Mouse (Mus musculus) adrenal gland, postnatal 14 days (tissue): ENCODE data around the gene Gli3. TPM values are rescaled to one million over a fixed set of nuclear protein-coding genes. Genes with fewer than 3 reads are reported as not detected.
A peak's percentile ranks its signal among the peaks of the same experiment; 100 is the strongest.

Experiments
- DNase-seq: peaks from one replicate; pipeline ENCODE4 v3.0.0; 2021; ENCODE audit warnings: mixed read lengths
- long read RNA-seq, 2 experiments: library from polyadenylated mRNA; stranded (forward); transcript quantifications; one replicate each; pipeline ENCODE4 v2.0.0; 2021
- total RNA-seq: library from RNA; stranded (reverse); gene quantifications from 2 replicates; pipeline ENCODE4 v1.2.3, GENCODE M21; 2021

Gli3 gene
- total RNA-seq = 9.5 and 9.6 TPM in 2 replicates
- long read RNA-seq, experiment 1, partial matches to known transcripts = 0 of 2 reads
- long read RNA-seq, experiment 1, other reads (novel, unspliced or antisense) = 2 of 2 reads
- long read RNA-seq, experiment 2 = 0 reads

DNA sequence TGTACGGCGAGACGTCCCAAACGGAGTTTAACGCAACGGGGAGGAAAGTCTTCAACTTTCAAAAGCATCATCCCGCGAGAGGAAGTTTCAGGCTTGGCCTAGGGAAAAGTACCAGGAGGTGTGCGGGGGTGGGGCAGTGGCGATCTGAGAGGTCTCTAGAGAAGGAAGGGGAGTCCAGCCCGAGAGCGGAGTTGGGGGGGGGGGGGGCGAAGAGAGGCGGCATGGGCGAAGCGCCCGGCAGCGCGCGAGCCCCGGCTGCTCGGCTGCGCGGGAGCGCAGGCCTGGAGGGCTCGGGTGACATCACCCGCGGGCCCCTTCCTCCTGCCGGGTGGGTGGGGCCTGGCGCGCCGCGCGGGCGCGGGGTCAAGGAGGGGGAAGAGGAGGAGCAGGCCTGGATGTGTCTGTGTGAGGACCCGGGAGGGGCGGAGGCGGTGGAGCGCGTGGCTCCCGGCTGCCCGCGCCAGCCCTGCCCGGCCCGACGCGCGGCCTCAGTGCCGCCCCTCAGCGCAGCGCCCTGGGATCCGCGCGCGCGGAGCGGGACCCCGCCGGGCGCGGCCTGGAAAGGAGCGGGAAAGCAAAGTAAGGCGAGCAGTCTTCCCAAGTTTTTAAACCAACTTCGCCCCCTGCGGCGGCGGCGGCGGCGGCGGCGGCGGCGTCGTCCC, at the start of gene Gli3:
TSS of gene Gli3 (plus strand) at position 406 of the 662 bp plus-strand sequence.
- peak; percentile 91 for DNase-seq

DNA sequence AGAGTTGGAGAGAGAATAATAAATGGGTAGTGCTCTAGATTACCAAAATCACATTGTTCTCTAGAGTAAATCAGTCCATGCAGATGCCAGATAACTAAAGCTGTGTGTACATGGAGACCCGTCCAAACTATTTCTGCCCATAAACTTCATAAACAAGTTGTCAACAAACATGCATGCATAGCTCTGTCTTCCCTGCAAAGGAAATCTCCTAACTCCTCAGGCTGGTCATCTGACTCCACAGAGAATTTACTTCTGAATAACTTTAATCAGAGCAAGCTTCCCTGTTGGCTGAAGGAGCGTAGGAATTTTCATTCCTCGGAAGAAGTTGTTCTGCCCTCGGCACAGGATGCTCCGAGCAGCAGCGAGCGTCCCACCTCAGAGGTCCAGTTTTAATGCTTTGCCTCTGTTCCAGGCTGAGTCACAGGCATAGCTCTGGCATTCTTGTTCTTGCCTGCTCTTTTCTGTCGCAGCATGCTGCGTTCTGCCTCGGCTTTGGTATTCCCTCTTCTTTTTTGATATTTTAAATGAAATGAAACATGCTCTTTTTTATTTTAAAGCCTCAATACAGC, 41.8 kb upstream of the Gli3 start:
- no peak for DNase-seq

DNA sequence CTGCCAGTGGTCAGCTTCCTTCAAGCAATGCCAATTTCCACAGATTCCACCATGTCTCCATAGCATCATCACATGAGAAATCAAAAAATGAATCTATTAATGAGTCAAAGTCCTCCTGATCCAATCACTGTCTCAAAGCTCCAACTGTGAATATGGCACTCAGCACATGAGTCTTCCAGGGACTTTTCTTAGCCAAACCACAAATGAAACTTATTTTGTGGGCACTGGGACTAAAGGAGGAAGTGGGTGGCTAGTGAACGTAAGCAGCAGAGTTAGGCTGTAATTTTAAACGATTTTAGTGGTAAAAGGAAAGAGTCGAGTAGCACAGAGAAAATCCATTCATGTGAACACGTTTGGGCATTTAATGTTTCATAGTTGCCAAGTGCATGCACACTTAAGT, 21.0 kb upstream of the Gli3 start:
- DNase-seq = no peak

DNA sequence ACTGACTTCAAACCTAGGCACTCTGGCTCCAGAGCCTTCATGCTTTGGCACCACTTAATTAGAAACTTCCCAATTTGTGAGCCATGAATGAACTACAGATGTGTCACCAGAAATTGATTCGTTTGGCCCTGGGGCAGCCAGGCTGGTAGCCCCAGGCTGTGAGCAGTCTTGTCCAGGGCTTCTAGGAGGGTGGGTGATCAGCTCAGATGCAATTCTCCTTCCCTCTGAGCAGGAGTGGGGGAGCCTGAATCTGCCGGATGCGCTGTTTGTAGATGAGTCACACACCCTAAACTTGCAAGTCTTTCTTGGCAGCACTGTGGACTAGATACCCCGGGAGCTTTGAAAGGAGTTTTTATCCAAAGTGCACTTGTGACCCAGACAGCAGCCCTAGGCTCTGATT, 18.7 kb upstream of the Gli3 start:
- DNase-seq = no peak

DNA sequence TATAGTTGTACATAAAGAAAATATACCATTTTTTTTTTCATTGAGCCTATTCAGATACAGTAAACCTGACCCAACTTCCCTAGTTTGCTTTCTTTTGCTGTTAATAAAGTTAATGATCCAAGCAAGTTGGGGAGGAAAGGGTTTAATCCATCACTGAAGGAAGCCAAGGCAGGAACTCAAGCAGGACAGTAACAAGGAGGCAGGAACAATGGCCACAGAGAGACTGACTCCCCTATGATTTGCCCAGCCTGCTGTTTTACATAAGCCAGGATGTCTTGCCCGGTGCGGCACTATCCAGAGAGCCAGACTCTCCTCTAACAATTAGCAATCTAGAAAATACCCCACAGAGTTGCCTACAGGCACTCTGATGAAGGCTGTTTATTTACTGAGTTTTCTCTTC, 17.4 kb upstream of the Gli3 start:
- no peak for DNase-seq

DNA sequence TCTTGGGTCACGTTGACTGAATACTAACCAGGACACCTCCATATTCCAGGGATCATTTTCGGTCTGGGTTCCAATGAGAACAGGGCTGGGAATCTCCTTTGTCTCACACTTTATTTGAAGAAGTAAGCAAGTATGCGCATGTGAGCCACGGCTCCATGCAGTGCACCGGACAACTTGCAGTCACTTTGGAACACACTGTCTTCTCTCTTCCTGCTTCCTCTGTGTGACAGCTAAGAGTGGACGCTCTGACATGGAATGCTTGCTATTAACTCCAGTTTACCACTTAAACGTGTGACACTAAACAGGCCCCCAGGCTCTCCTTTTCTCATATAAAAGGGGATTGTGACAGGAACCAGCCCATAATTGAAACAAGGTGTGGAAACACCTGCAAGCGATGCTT, 17.0 kb upstream of the Gli3 start:
- DNase-seq = no peak

DNA sequence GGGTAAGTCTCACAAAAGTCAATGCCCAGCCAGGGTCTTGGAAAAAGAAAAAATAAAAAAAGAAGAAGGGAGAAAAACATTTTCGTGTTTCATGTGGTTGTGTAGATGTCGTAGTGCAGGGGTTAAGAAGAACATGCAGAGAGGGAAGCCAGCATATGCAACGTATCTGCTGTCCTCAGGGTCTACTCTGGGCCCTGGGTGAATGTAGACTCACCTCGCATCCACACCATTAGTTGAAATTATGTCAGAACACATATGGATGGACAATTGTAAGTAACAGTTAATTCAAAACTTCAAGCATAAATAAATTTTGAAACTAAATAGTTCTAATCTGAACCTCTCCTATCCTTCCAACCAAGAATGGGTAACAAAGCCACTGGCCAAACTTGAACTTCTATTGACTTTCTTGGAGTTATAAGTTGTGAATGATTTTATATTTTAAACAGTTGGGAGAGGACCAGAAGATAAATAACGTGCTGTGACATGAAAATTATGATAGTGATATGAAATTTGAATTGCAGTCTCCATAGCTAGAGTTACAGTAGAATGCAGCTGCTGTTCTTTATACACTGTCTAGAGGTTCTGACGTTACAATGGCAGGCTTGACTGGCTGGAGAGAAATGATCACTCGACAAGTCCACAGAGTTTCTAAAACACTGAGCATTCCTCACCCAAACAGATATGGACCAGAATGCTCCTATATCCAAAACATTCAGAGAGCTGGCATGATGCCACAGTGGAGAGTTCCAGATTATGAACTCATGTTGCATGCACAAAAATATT, 16.1 kb upstream of the Gli3 start:
- no peak for DNase-seq

DNA sequence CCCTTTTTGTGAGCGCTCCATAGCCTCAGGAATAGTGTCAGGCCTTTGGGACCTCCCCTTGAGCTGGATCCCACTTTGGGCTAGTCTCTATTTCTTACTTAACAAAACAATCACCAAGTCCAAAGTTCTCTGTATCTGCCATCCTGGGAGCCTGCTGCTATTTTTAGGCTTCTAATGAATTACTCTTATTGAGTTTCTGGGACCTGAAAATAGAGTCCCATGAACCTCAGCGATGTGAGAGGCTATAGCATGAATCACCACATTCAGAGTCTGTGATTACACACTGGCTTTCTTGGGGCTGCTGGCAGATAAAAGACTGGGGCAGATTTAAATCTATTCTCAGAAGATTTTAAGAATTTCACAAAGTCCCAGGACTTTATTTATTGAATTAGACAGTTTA, 12.1 kb upstream of the Gli3 start:
- DNase-seq = no peak

DNA sequence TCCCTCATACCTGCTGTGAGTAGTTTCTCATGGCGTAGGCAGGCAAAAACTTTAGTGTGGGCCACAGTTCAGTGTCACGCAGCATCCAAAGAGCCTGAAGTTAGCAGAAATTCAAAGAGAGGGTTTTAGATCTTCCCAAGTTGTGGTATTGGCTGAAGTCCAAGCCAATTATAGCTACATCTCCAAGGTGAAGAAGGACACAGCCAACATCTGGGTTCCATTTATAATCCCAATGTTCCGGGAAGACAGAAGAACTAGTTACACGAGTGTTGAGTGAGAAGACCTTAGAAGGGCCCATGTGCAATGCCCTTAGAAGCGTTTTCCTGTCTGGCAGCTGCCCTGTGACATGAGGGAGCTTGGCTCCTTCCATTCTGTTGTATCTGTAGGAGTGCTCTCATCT, 5.2 kb upstream of the Gli3 start:
- no peak for DNase-seq

DNA sequence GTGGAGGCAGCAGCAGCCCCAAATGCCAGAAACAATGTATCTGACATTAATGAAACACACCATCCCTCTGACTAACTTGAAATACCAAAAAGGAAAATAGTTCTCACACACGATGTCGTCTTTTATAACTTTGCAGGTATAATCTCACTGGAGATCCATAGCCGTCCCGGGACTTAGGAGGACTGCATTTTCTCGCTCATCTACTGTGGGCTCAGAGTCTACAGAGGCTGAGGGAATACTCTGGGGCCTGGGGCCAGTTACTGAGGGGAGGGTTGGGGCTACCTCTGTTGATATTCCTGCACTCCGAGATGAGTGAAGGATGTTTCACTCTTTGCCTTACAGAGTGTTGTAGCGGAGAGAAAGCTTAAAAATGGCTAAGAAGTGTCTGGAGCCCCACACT, 1.1 kb upstream of the Gli3 start:
- no peak for DNase-seq

DNA sequence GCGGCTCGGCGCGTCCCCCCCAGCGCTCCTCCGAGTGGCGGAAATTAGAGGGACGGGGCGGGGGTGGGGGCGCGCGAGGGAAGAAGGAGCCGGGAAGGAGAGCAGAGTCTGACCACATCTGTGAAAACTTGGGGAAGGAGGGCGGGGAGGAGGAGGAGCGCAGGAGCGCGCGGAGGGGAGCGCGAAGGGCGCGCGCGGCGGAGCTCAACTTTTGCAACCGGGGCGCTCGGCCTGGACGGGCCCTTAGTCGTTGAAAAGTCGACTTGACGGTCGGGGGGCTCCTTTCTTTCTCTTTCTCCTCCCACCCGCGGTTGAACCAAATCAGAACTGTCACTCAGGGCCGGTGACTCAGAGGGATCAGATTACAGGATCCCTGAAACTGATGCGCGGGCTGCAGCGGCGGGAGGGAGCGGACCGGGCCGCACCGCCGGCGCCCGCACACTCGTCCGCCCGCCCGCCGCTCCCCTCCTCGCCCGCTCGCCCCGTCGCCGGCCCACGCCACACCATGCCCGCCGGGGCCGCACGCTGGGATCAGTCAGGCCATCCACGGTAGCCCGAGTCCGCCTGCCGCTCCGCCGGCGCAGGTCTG, 551 bp downstream of the Gli3 start:
- peak; percentile 75 for DNase-seq

DNA sequence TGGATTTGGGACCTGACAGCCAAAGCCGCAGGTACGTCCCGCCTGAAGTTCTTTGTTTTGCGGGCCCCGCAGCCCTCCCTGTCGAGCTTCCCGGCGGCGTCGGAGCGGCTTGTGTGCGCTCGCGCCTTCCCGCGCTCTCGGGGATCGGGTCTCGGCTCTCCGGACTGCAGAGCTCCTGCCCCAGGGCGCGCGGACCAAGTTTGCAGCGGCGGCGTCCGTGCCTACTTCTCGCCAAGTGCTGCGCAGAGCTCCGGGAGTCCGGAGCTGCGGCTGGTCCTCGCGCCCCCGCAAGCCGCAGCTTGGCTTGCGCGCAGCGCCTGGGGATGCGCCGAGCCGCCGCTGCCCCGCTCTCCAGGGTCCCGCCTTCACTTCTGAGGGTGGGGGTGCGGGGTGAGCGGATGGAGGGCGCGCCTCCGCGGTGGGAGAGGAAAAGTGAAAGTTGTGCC, 1.1 kb downstream of the Gli3 start:
- peak; percentile 73 for DNase-seq

DNA sequence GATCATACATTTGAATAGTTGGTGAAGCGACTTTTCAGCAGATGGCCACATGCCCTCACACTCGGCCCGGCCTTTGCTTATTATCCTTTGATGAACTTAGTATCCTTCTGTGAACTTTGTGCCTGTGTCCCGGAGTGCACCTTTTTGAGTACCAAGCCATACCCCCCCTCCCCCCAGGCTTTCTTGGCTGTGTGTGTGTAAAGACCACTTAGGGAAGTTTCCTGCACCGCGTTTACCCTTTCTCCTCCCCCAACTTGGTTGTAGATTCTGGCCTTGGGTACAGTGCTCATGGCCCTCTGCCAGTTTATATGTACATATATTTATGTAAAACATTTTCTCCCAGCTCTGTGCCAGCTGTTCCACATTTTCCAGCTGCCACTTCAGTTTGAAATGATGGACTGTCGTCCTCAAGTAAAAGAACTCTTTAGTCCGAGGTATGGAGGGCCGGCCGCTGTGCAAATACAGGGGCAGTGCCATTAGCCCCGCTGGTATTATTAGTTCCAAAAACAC, 1.8 kb downstream of the Gli3 start:
- peak; percentile 13 for DNase-seq

DNA sequence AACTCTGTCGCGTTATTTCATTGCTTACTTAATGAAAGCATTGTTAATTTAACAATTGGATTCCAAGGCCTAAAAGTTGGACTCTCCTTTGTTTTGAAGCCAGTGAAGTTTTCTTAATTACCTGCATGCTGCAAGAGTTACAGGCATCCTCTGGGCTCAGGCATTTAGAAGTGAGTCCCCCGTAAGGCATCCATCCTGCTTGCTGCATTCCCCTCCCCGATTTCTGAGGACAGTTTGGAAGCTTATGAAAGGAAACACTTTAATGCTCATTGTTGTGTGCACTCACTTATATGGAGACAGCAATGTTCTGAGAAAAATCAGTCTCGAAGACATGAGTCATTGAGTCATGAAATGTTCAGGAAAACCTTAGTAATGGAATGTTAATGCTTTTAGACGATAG, 3.5 kb downstream of the Gli3 start:
- DNase-seq = no peak

DNA sequence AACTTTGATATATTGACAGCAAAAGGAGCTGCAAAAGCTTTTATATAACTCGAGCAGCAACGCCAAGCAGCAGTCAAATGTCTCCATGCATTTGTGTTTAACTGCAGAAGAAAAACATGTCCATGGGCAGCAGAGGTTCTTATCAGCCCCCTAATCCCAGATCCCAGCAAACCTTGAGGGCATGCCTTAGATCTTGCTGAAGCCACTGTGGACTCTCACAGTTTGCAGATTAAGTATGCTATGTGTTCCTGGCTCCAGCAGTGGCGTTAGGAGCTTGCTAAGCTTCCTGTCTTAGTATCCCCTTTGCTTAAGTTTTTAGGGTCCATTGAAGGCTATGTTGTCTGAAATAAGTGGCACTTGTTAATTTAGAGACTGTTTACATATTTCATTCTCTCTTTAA, 4.4 kb downstream of the Gli3 start:
- no peak for DNase-seq

DNA sequence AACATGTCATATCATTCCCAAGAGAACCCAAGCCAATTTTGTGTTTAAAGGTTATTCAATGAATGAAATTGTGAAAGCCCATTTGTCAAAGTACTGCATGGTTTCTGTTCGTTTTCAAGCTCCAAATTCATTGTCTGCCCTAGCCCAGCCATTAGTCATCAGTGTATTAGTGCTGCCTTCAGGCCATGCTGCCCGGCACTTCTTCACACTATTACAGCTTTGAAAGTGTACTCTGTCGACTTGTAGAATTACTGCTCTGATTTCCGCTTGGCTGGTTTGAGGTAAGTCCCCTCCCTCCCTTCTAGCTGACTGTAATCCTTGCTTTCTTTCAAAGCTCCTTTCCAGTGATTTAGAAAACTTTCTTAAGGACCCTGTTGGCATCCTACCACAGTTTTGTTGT, 5.4 kb downstream of the Gli3 start:
- peak; percentile 14 for DNase-seq

DNA sequence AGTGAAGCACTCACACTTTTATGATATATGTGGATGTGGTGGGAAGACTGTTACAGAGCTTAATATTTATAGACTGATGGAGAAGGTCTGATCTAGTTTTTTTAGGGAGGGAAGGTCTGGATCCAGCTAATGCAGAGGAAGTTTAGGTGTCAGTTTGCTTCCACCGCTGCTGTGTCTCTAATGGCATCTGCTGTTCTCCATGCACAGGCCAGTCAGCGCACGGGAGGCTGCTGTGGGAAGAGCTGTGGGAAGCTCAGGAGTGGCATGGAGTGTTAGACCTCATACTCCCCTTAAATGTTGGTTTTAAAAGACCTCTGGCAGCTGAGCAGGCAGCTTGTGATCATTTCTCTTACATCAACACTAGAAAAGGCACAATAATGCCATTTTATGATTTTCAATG, 7.0 kb downstream of the Gli3 start:
- no peak for DNase-seq

DNA sequence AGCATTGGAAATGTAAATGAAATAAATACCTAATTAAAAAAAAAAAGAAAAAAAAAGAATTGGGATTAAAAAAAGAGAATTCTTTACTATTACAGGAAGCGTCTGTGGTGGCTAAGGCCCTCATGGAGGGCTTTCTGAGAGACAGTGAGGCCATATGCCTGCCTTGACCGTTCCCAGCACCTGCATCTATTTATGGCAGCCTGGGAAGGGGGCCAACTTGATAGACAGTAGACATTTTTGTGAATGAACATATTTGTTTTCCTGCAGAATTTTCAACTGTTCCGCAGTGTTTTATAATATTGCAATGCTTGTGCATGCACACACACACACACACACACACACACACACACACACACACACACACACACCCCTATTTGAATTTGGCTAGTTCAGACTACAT, 9.7 kb downstream of the Gli3 start:
- no peak for DNase-seq

DNA sequence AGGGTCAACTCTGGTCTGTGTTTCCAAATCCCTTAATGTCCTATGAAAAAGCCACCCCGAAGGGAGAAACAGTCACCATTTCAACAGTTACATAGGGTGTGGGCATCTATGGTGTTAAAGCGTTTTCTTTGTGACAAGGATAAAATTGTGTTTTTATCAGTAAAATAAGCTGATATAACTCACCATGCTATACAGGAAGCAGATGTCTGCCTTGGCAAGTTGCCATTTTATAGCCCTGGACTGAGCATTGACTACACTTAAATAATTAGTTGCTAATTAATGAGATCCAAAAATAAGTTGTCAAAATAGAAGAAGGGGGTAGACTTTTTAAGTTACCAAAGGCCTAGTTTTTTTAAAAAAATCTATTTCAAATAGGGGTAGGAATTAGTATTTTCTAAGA, 11.4 kb downstream of the Gli3 start:
- DNase-seq = no peak

DNA sequence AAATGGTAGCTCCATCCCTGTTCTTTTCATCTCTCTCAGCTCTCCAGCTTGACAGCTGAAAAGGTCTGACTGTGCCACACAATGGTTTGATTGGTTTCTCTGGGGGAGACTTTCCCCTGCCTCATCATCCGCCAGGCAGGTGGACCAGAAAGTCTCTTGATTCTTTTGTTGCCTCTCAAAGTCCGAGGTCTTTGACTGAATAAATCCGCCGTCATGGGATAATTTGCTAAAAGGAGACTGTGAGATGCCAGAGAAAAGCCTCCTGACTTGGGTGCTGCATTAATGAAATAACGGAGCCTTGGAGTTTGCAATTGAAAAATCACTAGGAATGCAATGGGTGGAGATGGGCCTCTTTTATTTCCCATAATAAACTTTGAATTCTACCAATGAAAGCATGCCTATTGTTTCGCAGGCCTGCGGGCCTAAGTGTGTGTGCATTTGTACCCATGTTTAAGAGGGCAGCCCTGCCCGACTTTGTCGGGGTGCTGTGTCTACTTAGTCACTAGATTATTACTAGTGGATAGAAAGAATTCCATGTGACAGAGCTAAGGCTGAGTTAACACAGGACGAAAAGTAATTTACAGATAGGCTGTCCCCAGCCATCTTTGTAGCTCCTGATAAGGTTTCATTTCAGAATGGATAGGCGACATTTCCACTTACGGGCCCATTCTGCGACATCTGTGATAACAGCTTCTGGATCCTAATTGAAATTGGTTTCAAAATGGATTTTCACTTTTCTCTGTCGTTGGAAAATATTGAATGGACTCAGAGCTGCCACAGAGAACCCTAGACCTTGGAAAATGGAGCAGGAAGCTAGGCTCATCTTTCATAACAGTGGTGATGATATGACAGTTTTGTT, 23.2 kb downstream of the Gli3 start:
- no peak for DNase-seq

DNA sequence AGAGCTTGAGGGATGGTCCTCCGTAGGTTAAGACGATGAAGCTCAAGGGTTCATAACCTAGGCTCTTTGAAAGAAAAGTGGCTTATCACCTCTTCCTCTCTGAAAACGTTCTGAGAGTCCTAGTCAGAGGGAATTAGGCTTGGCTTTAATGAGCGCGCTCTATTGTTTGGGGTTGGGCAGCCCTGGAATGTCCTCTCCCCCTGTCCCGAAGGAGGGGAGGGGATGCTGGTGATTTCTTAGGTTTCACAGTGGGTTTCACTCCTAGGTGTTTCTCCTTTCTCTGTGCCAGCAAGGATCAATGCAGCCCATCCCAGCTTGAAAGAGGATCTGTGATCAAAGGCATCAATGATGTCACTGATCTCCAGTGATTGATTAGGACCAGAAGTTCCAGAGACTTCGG, 24.3 kb downstream of the Gli3 start:
- no peak for DNase-seq

DNA sequence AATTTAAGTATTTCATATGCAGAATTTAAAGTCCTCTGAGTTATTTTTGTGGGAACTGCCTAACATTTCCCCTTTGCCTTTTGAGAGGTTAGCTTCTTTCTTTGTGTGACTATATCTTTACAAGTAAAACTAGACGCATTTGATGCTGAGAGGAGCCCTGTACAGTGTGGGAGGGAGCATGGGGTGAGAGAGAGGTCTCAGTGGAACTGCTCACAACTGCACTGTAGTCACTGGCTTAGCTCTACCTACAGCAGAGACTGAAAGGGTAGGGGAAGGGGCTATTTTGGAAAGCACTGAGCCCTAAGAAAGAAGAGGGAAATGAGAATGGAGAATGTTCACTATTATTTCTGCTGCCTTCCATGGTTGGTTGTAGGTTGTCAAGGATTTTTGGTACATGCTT, 25.0 kb downstream of the Gli3 start:
- DNase-seq = no peak
